Mouse (Mus musculus) limb, embryonic 11.5 days (tissue): ENCODE measurements at regions not wholly inside any gene's neighbourhood (a gene's known extent, or its start where the extent isn't known, plus 50 kb on each side); places are given as distances from the start of the nearest gene placed in this dataset.

ENCODE experiments used
- ATAC-seq: fragments of 200-750 bp; cut with Nextera tagmentation; 2 replicates; pipeline ENCODE4 v1.8.0; 2017; ENCODE audit warnings: low read depth; ENCODE audit not compliant: insufficient number of reproducible peaks, low FRiP score, low TSS enrichment
- DNase-seq: peaks from one replicate; pipeline ENCODE4 v3.0.0-alpha.2; 2015; ENCODE audit warnings: low spot score
- H3K27ac ChIP-seq: fragments of 300-500 bp; sonication (generic); replicated peaks from 2 replicates; pipeline ENCODE4 v1.5.1; 2014; ENCODE audit warnings: low read depth, mild to moderate bottlenecking, low read length
- H3K27me3 ChIP-seq: fragments of 300-500 bp; sonication (generic); 2 replicates; pipeline ENCODE4 v1.6.1; 2014; ENCODE audit warnings: mild to moderate bottlenecking, low read length, mixed read lengths; ENCODE audit not compliant: control insufficient read depth, insufficient read depth
- H3K36me3 ChIP-seq: fragments of 300-500 bp; sonication (generic); 2 replicates; pipeline ENCODE4 v1.6.1; 2014; ENCODE audit warnings: mild to moderate bottlenecking, low read length, moderate library complexity, mixed read lengths; ENCODE audit not compliant: control insufficient read depth, insufficient read depth
- H3K4me1 ChIP-seq: fragments of 300-500 bp; sonication (generic); 2 replicates; pipeline ENCODE4 v1.6.1; 2014; ENCODE audit warnings: low read length, mixed read lengths; ENCODE audit not compliant: control insufficient read depth, insufficient read depth
- H3K4me2 ChIP-seq: fragments of 300-500 bp; sonication (generic); 2 replicates; pipeline ENCODE4 v1.6.1; 2014; ENCODE audit warnings: low read depth, mild to moderate bottlenecking, moderate library complexity; ENCODE audit not compliant: severe bottlenecking
- H3K4me3 ChIP-seq: fragments of 300-500 bp; sonication (generic); 2 replicates; pipeline ENCODE4 v1.5.1; 2014; ENCODE audit warnings: low read depth, low read length
- H3K9ac ChIP-seq: fragments of 300-500 bp; sonication (generic); 2 replicates; pipeline ENCODE4 v1.6.1; 2014; ENCODE audit warnings: mild to moderate bottlenecking, low read length
- H3K9me3 ChIP-seq: fragments of 300-500 bp; sonication (generic); 2 replicates; pipeline ENCODE4 v1.6.1; 2016; ENCODE audit warnings: low read length; ENCODE audit not compliant: control insufficient read depth
- WGBS: fragments of 180-500 bp; shearing (Covaris S2); extraction: QIAGEN DNeasy Blood & Tissue Kit; methylation state at CpG from one replicate; pipeline ENCODE4 v1.1.7; 2014; 5-methylcytosine and 5-hydroxymethylcytosine counted together

- Histone ChIP-seq H3K4me3 (no peak overlapping the region), H3K4me1 (no peaks in the 10 kb centered on the region), H3K36me3 (no peaks in the 10 kb centered on the region), H3K27ac (no peak overlapping the region), H3K9me3 (no peaks in the 10 kb centered on the region), H3K27me3 (no peaks in the 10 kb centered on the region), H3K4me2 (no peak overlapping the region), H3K9ac (no peak overlapping the region)
- peak; percentile 19 for DNase-seq
- 88% methylated on average over 4 of the region's 4 CpGs for WGBS
- no peak for ATAC-seq
Measured at GRCm38 (mm10) chr3:83687503-83687902, 78.6 kb upstream of the Sfrp2 start.

GRCm38 (mm10) chr3:83689068-83689976, 76.8 kb upstream of the Sfrp2 start:
- no peaks in the 10 kb centered on the region for H3K36me3 ChIP-seq
- H3K27ac ChIP-seq: peak overlapping the region; percentile 47; the same call in 1 of the 2 replicates
- no peaks in the 10 kb centered on the region for H3K9me3 ChIP-seq
- no peak overlapping the region for H3K4me2 ChIP-seq
- no peaks in the 10 kb centered on the region for H3K27me3 ChIP-seq
- DNase-seq (no peak), ATAC-seq (peak; percentile 67)
- 66% methylated on average over 12 of the region's 12 CpGs for WGBS
- H3K4me1 ChIP-seq: no peaks in the 10 kb centered on the region
- no peak overlapping the region for H3K4me3 ChIP-seq
- H3K9ac ChIP-seq: no peak overlapping the region

- Histone ChIP-seq H3K9ac (no peak overlapping the region), H3K4me3 (no peak overlapping the region), H3K27ac (no peak overlapping the region), H3K36me3 (no peaks in the 10 kb centered on the region), H3K4me1 (no peaks in the 10 kb centered on the region), H3K4me2 (no peak overlapping the region), H3K9me3 (no peaks in the 10 kb centered on the region), H3K27me3 (no peaks in the 10 kb centered on the region)
- 74% methylated on average over 5 of the region's 5 CpGs for WGBS
- ATAC-seq (no peak), DNase-seq (no peak)
Measured at GRCm38 (mm10) chr3:83694505-83694904, 71.6 kb upstream of the Sfrp2 start.

GRCm38 (mm10) chr3:83699751-83700150, 66.4 kb upstream of the Sfrp2 start:
- no peaks in the 10 kb centered on the region for H3K27me3 ChIP-seq
- no peaks in the 10 kb centered on the region for H3K36me3 ChIP-seq
- H3K9me3 ChIP-seq: no peaks in the 10 kb centered on the region
- no peak overlapping the region for H3K27ac ChIP-seq
- H3K4me3 ChIP-seq: no peak overlapping the region
- no peak overlapping the region for H3K4me2 ChIP-seq
- no peaks in the 10 kb centered on the region for H3K4me1 ChIP-seq
- DNase-seq (no peak), ATAC-seq (no peak)
- no peak overlapping the region for H3K9ac ChIP-seq
- WGBS: 83% methylated on average over 3 of the region's 3 CpGs

- Histone ChIP-seq H3K36me3 (no peaks in the 10 kb centered on the region), H3K27ac (no peak overlapping the region), H3K4me1 (no peaks in the 10 kb centered on the region), H3K9me3 (no peaks in the 10 kb centered on the region), H3K9ac (no peak overlapping the region), H3K27me3 (no peaks in the 10 kb centered on the region), H3K4me3 (no peak overlapping the region), H3K4me2 (no peak overlapping the region)
- DNase-seq: peak; percentile 65
- no peak for ATAC-seq
- 52% methylated on average over 1 of the region's 1 CpGs for WGBS
Measured at GRCm38 (mm10) chr3:83701075-83701474, 65.0 kb upstream of the Sfrp2 start.

- no peak overlapping the region for H3K4me2 ChIP-seq
- ATAC-seq: no peak
- no peak overlapping the region for H3K4me3 ChIP-seq
- H3K36me3 ChIP-seq: no peaks in the 10 kb centered on the region
- H3K9ac ChIP-seq: no peak overlapping the region
- no peak overlapping the region for H3K27ac ChIP-seq
- WGBS: 92% methylated on average over 11 of the region's 11 CpGs
- no peak for DNase-seq
- H3K4me1 ChIP-seq: peaks cover 6% of the 10 kb centered on the region; the same call in 1 of the 2 replicates
- no peaks in the 10 kb centered on the region for H3K9me3 ChIP-seq
- no peaks in the 10 kb centered on the region for H3K27me3 ChIP-seq
Measured at GRCm38 (mm10) chr3:83704559-83704958, 61.6 kb upstream of the Sfrp2 start.

GRCm38 (mm10) chr3:83705253-83705652, 60.9 kb upstream of the Sfrp2 start:
- Histone ChIP-seq H3K27ac (no peak overlapping the region), H3K9me3 (no peaks in the 10 kb centered on the region), H3K9ac (no peak overlapping the region), H3K4me2 (no peak overlapping the region), H3K27me3 (no peaks in the 10 kb centered on the region), H3K36me3 (no peaks in the 10 kb centered on the region), H3K4me1 (peaks cover 11% of the 10 kb centered on the region; the same call in 1 of the 2 replicates), H3K4me3 (no peak overlapping the region)
- no peak for ATAC-seq
- 97% methylated on average over 6 of the region's 6 CpGs for WGBS
- DNase-seq: no peak

- Histone ChIP-seq H3K4me2 (no peak overlapping the region), H3K9me3 (no peaks in the 10 kb centered on the region), H3K27ac (no peak overlapping the region), H3K36me3 (no peaks in the 10 kb centered on the region), H3K27me3 (no peaks in the 10 kb centered on the region), H3K9ac (no peak overlapping the region), H3K4me1 (peaks cover 21% of the 10 kb centered on the region), H3K4me3 (no peak overlapping the region)
- WGBS: 60% methylated on average over 13 of the region's 13 CpGs
- ATAC-seq: no peak
- DNase-seq: no peak
Measured at GRCm38 (mm10) chr3:83706531-83707243, 59.4 kb upstream of the Sfrp2 start.
